Mouse (Mus musculus) liver, embryonic 12.5 days (tissue): Measurements from ENCODE around the gene Vmn2r105. TPM values are rescaled to one million over a fixed set of nuclear protein-coding genes. Genes with fewer than 3 reads are reported as not detected.

ENCODE experiments used
- ATAC-seq: fragments of 200-750 bp; cut with Nextera tagmentation; 2 replicates; pipeline ENCODE4 v1.8.0; 2017; ENCODE audit warnings: moderate number of reproducible peaks, mild to moderate bottlenecking, moderate library complexity
- H3K27ac ChIP-seq: fragments of 300-500 bp; sonication (generic); 2 replicates; pipeline ENCODE4 v1.5.1; 2016; ENCODE audit warnings: mild to moderate bottlenecking
- H3K27me3 ChIP-seq: fragments of 300-500 bp; sonication (generic); replicated peaks from 2 replicates; pipeline ENCODE4 v1.6.1; 2016; ENCODE audit warnings: mild to moderate bottlenecking, moderate library complexity
- H3K36me3 ChIP-seq: fragments of 300-500 bp; sonication (generic); 2 replicates; pipeline ENCODE4 v1.6.1; 2016; ENCODE audit warnings: mild to moderate bottlenecking, moderate library complexity
- H3K4me1 ChIP-seq: fragments of 300-500 bp; sonication (generic); 2 replicates; pipeline ENCODE4 v1.6.1; 2016
- H3K4me2 ChIP-seq: fragments of 300-500 bp; sonication (generic); 2 replicates; pipeline ENCODE4 v1.6.1; 2016; ENCODE audit warnings: mild to moderate bottlenecking, moderate library complexity
- H3K4me3 ChIP-seq: fragments of 300-500 bp; sonication (generic); 2 replicates; pipeline ENCODE4 v1.5.1; 2016; ENCODE audit warnings: mild to moderate bottlenecking, moderate library complexity
- H3K9ac ChIP-seq: fragments of 300-500 bp; sonication (generic); 2 replicates; pipeline ENCODE4 v1.6.1; 2016; ENCODE audit warnings: mild to moderate bottlenecking, moderate library complexity
- H3K9me3 ChIP-seq: fragments of 300-500 bp; sonication (generic); replicated peaks from 2 replicates; pipeline ENCODE4 v1.6.1; 2016; ENCODE audit warnings: mild to moderate bottlenecking, moderate library complexity
- WGBS: fragments of 180-500 bp; shearing (Covaris S2); methylation state at CpG from one replicate; pipeline ENCODE4 v1.1.7; 2016; ENCODE audit not compliant: insufficient replicate concordance; 5-methylcytosine and 5-hydroxymethylcytosine counted together
- polyA plus RNA-seq: library from polyadenylated mRNA; unstranded; fragments of >200 nt; fragmentation: Nextera tagmentation; extraction: Ambion mirVana; gene quantifications from 2 replicates; pipeline ENCODE4 v1.2.1, GENCODE M21; 2016

Vmn2r105 gene
- not detected in 2 replicates for polyA plus RNA-seq

DNA sequence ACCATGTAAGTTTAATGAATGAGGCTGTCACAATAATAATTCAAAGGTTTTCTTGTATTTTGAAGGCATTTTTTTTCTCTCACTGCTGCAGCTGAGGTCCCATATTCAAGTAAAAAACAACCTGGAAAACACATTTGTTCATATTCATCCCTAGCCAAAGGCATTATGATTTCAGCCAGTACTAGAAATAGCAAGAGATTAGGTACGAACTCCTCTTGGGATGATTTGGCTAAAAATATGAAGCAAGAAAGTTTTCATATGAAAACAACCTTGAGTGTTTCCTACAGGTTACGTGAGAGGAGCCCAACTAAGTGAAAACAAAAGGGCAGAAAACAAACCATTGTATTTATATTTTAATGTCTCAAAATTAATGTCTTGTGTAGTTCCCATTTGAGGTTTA is at the start of gene Vmn2r105:
TSS of gene Vmn2r105 (minus strand) at position 101 of the 400 bp plus-strand sequence.
- Histone ChIP-seq H3K27ac (no peak within 1 kb of the TSS), H3K4me2 (no peak within 1 kb of the TSS), H3K4me1 (no peaks in the 10 kb centered on the region), H3K9me3 (no peaks in the 10 kb centered on the region), H3K9ac (no peak within 1 kb of the TSS), H3K27me3 (no peaks in the 10 kb centered on the region), H3K4me3 (no peak within 1 kb of the TSS), H3K36me3 (no peaks in the 10 kb centered on the region)
- WGBS: 65% methylated on average over 2 of the region's 2 CpGs
- ATAC-seq: no peak

DNA sequence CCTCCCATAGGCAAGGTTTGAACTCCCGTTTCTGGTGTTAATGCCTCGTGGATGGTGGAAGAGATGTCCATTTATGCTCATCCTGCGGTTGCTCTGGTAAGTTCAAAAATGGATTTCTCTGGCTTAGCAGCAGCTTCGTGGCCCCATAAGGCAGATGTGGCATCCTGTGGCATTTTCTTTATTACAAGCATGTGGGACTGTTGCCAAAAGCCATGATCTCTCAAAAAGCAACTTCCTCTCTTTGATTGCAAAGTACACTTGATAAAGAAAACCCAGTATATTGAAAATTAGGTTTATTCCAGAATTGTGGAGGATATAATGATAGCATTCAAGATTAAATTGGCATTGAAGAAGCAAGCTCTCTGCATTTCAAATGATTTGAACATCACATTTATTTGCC is 20.7 kb upstream of the Vmn2r105 start:
- ATAC-seq: no peak
- no peak overlapping the region for H3K4me3 ChIP-seq
- H3K9ac ChIP-seq: no peak overlapping the region
- WGBS: 51% methylated on average over 4 of the region's 4 CpGs
- H3K36me3 ChIP-seq: no peaks in the 10 kb centered on the region
- H3K27ac ChIP-seq: no peak overlapping the region
- H3K9me3 ChIP-seq: no peaks in the 10 kb centered on the region
- no peaks in the 10 kb centered on the region for H3K27me3 ChIP-seq
- H3K4me1 ChIP-seq: no peaks in the 10 kb centered on the region
- H3K4me2 ChIP-seq: no peak overlapping the region

- no peak for ATAC-seq
- Histone ChIP-seq H3K36me3 (no peaks in the 10 kb centered on the region), H3K27ac (no peak within 1 kb of the TSS), H3K4me1 (no peaks in the 10 kb centered on the region), H3K9ac (no peak within 1 kb of the TSS), H3K4me2 (no peak within 1 kb of the TSS), H3K4me3 (no peak within 1 kb of the TSS), H3K27me3 (no peaks in the 10 kb centered on the region), H3K9me3 (no peaks in the 10 kb centered on the region)
Observed at GRCm38 (mm10) chr17:20182997-20183396, 51.9 kb downstream of the Vmn2r105 start, which contains the start of gene Fpr-rs6. TSS of gene Fpr-rs6 (minus strand) at chr17:20183097.

Other genes with a start within 250 kb of the Vmn2r105 start
- gene Vmn2r104, start 186.7 kb downstream of the Vmn2r105 start, polyA plus RNA-seq: not detected in 2 replicates
- not detected in 2 replicates for gene Fpr-rs7, start 120.8 kb downstream of the Vmn2r105 start, polyA plus RNA-seq
- gene Fpr-rs6, start 52.0 kb downstream of the Vmn2r105 start, polyA plus RNA-seq: not detected in 2 replicates
- gene Vmn2r106, start 50.5 kb upstream of the Vmn2r105 start, polyA plus RNA-seq: not detected in 2 replicates
- not detected in 2 replicates for gene Vmn2r107, start 110.2 kb upstream of the Vmn2r105 start, polyA plus RNA-seq
- gene Vmn1r224, start 179.1 kb upstream of the Vmn2r105 start, polyA plus RNA-seq: not detected in 2 replicates
- gene Vmn2r108, start 246.3 kb upstream of the Vmn2r105 start, polyA plus RNA-seq: not detected in 2 replicates